Mouse (Mus musculus): Measurements from ENCODE around the gene Kcnh7. TPM values are rescaled to one million over a fixed set of nuclear protein-coding genes. Genes with fewer than 3 reads are reported as not detected.

Kcnh7 gene
- polyA plus RNA-seq, 1 experiment from 2014 or later: 0.12 TPM

DNA sequence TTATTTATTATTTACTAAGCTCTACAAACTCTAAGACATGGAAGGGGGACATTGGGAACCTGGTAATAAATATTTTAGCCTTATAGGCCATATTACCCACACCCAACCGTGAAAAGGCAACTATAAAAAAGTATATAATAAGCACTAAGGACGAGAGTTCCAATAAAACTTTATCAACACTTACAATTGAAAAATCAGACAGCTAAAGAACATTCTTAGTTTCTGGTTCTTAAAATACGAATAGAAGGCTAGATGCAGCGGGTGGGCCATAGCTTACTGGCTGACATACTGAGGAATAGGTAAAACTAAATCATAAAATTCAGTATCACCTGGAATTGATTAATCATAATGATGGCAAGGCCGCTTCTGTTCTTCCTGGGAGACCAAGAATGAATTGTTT is 539.2 kb downstream of the Kcnh7 start:
- no peaks in the 10 kb centered on the region for H3K36me3 ChIP-seq (replicated peaks; ENCODE audit: insufficient read depth, low read length)
- H3K27ac ChIP-seq (ENCODE audit: low read depth): no peak overlapping the region
- DNase-seq: no peak
- no peaks in the 10 kb centered on the region for H3K27me3 ChIP-seq (ENCODE audit: insufficient read depth, low read length)
- H3K4me3 ChIP-seq (ENCODE audit: low read depth, low read length): peak overlapping the region; percentile 68
- peaks cover 19% of the 10 kb centered on the region for H3K4me1 ChIP-seq (ENCODE audit: insufficient read depth)
- H3K9me3 ChIP-seq (ENCODE audit: low read length): no peaks in the 10 kb centered on the region
- ATAC-seq: no peak
- H3K4me2 ChIP-seq (ENCODE audit: low read depth, low read length): peak overlapping the region; percentile 76
- peak overlapping the region; percentile 68 for H3K9ac ChIP-seq (replicated peaks)
- TF ChIP-seq EP300 (IDR thresholded peaks at IDR 0.05; ENCODE audit: low read depth) (no peak), CTCF (IDR thresholded peaks at IDR 0.05; ENCODE audit: low read depth) (no peak)
- WGBS (ENCODE audit: insufficient replicate concordance): 81% methylated on average over 5 of the region's 5 CpGs

Data from liver, postnatal 0 days (tissue).